Mouse (Mus musculus): Measurements from ENCODE around the gene Tinag. TPM values are rescaled to one million over a fixed set of nuclear protein-coding genes. Genes with fewer than 3 reads are reported as not detected.

The Tinag gene
- not detected for total RNA-seq (2023)

DNA sequence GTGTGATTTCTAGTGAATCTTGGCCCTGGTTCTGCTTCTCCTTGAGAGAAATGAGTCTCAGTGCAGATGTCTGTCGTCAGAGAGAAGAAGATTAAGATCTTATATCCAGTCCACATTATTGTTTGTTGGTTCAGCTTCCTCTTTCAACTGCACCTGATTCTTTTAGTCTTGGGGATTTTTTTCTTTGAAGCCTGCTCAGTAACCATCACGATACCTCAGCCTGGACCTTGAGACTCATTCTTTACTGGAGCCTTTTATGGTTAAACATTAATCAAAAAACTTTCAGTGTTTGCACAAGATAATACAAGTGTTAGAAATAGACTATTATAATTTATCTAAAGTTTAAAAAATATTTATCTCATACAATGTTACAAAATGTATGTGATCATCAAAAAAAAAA is at the start of gene Tinag:
Tinag (minus strand) TSS at position 210 of the 400 bp plus-strand sequence.

